Mouse (Mus musculus): Measurements from ENCODE around the gene Gabbr2.

Gene Gabbr2

DNA sequence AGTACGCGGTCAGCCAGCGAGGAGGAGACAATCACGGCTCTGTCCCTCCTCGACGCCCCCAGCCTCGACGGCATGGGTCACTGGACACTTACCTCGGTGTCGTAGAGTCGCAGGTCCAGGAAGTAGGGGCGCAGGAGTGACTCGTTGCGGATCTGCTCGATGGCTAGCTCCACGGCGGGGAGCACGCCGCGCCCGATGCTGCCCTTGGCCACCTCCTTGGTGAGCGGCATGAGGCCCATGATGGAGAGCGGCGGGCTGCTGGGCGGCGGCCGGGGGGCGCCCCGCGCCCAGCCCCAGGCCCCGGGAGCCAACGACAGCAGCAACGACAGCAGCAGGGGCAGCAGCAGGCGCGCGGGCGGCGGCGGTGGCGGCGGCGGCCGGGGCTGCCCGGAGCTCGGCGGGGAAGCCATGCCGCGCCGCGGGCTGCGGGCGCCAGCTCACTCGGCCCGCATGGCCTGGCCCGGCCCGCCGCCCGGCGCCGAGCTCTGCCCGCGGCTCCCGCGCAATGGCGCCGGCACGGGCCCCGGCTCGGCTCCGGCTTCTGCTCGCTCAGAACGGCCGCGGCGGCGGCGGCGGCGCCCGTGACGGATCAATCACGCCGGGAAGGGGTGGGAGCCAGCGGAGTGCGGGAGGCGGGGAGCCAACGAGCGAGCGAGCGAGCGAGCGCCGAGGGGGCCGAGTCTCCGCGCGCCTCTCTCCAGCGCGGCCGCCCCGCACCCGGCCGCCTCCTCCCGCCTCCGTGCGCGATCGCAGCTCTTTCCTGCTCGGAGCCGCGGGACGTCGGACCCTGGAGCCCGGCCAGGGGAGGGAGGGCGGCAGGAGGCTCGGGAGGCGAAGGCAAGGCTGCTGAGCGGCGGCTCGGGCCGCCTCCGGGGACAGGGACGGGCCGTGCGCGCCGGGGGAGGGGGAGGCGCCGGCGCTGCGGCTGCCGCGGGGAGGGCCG, at the start of gene Gabbr2:
TSS of gene Gabbr2 (minus strand) at position 858 of the 943 bp plus-strand sequence.
- peak; percentile 52 for DNase-seq (ENCODE audit: extremely low spot score, low spot score)

- DNase-seq (ENCODE audit: extremely low spot score, low spot score): no peak
Measured at GRCm38 (mm10) chr4:47039586-47039985, 47.9 kb upstream of the Gabbr2 start.

- DNase-seq (ENCODE audit: extremely low spot score, low spot score): peak; percentile 86
Measured at GRCm38 (mm10) chr4:47037321-47037657, 45.6 kb upstream of the Gabbr2 start.

DNA sequence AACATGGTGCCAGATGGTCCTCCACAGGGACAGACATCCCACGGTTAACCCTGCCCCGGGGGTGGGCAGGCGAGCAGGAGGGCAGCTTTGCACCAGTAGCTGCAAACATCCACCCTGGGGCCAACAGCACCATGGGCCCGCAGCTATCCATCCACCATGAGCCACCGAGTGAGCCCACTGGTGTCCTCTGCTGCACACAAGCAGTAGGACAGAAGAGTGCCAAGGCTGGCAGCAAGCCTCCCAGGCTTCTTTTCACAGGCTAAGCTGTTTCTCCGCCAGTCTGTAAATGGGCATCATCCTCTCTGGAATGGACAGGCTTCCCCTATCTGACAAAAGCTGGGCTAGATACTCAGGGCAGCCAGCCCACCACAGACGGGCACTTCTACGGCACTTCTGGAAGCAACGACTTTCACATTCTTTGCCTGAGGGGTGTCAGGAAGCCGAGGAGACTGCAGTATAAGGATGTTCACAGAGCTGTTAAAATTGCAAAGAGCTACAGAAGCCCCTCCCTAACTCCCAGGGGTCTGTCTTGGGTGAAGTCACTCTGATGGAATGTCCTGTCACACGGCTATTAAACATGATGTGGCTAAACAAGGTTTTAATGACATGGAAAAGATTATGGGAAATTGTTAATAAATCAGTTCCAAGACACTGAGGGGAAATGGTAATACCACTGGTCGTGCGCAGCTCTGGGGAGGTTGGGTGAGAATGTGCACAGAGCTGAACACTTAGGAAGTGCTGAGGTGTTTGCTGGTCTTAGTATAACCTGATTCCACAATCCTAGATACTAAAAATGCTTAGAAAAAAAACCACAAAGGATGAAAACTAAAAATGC, 45.0 kb upstream of the Gabbr2 start:
- no peak for DNase-seq (ENCODE audit: extremely low spot score, low spot score)

DNA sequence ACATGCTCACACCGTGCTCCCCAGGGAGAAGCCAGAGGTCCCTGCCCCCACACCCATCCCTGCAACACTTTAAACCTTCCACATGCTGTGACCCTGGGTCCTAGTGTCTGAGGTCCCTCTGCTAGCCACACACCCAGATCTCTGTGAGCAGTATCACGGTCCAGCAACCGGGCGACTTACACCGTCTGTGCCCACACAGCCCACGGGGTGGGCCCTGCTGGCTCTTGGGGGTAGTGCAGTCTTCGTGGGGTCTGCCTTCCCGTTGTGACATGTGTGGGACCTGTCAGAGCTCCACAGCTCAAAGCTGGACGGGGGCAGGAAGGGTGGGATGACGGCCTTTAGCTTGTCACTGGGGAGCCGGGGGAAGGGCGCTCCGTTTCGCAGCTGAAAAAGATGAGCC, 43.9 kb upstream of the Gabbr2 start:
- DNase-seq (ENCODE audit: extremely low spot score, low spot score): no peak

GRCm38 (mm10) chr4:47032171-47032570, 40.5 kb upstream of the Gabbr2 start:
- DNase-seq (ENCODE audit: extremely low spot score, low spot score): no peak

- no peak for DNase-seq (ENCODE audit: extremely low spot score, low spot score)
Measured at GRCm38 (mm10) chr4:47028791-47029190, 37.1 kb upstream of the Gabbr2 start.

DNA sequence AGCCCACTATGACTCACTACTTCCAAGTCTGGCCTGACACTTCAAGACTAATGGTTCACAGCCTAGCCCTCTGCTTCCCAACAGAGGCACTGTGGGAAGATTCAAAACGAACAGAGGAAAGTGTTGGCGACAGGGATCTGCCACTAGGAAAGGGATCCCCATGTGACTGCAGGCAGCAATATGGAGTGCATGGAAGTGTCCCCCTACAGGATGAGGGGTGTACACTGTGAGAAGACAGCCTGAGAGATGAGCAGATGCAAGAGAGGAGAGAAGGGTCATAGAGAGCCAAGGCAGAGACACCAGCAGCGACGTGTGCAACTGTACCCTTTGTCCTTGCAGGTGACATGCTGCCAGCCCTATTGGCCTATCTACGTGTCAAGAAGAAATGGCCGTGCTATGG, 32.3 kb upstream of the Gabbr2 start:
- DNase-seq (ENCODE audit: extremely low spot score, low spot score): no peak

GRCm38 (mm10) chr4:47022804-47023603, 31.3 kb upstream of the Gabbr2 start:
- no peak for DNase-seq (ENCODE audit: extremely low spot score, low spot score)

DNA sequence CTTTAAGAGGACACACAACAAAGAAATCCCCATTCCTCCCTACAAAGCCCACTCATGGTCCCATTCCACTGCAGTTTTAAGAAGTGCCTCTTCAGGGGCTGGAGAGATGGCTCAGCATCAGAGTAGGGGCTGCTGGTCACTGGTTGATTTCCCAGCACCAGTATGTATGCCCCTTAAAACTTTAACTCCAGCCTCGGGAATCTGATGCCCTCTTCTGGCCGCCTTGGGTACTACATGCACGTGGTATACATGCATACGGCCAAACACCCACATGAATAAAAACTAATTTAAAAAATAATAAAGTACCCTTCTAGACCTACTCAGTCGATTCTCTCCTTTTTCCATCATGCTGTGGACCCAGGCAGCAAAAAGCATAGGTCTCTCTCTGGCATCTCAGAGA, 28.9 kb upstream of the Gabbr2 start:
- DNase-seq (ENCODE audit: extremely low spot score, low spot score): peak; percentile 76

DNA sequence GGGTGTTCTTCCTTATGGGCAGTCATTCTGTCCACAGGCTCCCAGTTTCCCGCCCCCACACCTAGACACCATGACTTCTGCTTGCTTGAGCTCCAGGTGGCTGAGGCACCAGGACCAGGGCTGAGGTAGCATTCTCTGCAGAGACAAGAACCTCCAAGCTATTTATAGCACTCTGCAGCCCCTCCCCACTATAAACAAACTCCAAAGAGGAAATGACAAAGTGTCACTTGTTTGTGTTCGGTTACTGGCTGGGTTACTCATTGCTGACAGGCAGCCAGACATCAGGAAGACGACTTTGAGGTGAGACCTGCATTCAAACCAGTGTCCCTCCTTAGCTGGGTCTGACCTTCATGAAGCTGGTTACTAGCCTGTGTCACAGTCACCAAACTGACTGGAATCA, 23.5 kb upstream of the Gabbr2 start:
- no peak for DNase-seq (ENCODE audit: extremely low spot score, low spot score)

- no peak for DNase-seq (ENCODE audit: extremely low spot score, low spot score)
Measured at GRCm38 (mm10) chr4:47012476-47012875, 20.8 kb upstream of the Gabbr2 start.

DNA sequence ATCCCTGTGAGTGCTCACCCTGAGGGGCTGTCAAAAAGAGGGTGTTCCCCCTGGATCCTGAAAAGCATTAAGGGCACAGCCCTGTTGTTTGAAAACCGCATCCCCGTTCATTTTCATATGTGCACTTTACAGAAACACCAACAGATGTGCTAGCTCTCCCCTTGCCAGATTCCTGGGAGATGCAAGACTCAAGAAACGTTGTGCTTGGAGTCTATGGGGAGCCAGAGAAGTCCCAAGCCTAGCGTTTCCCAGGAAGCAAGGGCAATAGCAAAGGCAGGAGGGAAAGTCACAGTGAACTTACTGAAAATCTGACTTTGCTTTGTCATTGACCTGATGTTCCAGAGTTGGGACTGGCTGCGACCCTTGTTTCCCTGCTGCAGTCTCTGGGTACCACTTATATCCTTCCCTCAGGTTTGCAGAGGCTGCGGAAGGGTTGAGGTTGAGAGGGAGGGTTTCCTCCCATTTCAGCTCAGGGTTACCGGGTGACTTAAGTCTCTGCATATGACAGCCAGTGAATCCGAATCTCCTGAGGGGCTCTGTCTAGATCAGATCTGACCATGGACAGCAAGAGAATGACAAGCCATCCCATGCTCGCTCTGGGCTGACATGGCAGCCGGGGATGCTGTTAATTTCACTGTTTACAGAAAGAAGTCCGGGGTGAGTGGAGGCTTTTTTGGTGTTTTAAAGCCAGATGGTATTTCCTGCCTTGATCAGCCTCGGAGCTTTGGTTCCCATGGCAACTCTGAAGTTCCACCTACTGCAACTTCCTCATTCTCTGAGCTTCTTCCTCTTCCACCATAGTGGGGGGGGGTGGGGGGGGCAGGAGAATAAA, 18.9 kb upstream of the Gabbr2 start:
- DNase-seq (ENCODE audit: extremely low spot score, low spot score): no peak

- DNase-seq (ENCODE audit: extremely low spot score, low spot score): no peak
Measured at GRCm38 (mm10) chr4:47000626-47001395, 9.1 kb upstream of the Gabbr2 start.

GRCm38 (mm10) chr4:46997969-46998368, 6.3 kb upstream of the Gabbr2 start:
- no peak for DNase-seq (ENCODE audit: extremely low spot score, low spot score)

GRCm38 (mm10) chr4:46992827-46993473, 1.3 kb upstream of the Gabbr2 start:
- DNase-seq (ENCODE audit: extremely low spot score, low spot score): peak; percentile 64

DNA sequence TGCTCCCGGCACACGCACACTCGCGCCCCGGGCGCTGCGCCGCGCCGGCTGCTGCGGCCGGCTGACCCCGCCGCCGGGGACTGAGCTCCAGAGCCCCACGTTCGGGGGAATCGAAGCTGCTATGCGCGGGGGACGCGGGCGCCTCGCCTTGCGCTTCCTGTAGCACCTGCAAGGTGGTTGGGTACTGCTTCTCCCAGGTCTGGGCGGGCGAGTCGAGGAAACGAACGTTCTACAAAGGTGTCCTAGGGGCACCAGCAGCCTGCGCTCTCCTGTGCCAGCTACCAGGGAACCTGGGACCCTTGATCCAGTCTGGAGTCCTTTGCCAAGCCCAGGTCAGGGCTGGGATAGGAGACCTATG, 265 bp upstream of the Gabbr2 start:
- DNase-seq (ENCODE audit: extremely low spot score, low spot score): no peak

- peak; percentile 59 for DNase-seq (ENCODE audit: extremely low spot score, low spot score)
Measured at GRCm38 (mm10) chr4:46990281-46991015, 1.2 kb downstream of the Gabbr2 start.

- peak; percentile 58 for DNase-seq (ENCODE audit: extremely low spot score, low spot score)
Measured at GRCm38 (mm10) chr4:46989842-46990241, 1.8 kb downstream of the Gabbr2 start.

All from neural tube, embryonic 10.5 days (tissue).